Mouse (Mus musculus) heart, adult 18-20 months (tissue): ENCODE measurements around the gene Vmn2r19. TPM values are rescaled to one million over a fixed set of nuclear protein-coding genes. Genes with fewer than 3 reads are reported as not detected.

Experiments
- total RNA-seq, 2 experiments: library from RNA; stranded (reverse); gene quantifications; 2 replicates each; pipeline ENCODE4 v1.2.3; 2021

Gene Vmn2r19
- total RNA-seq, 2 experiments from 2014 or later: not detected

Other genes with a start within 250 kb of the Vmn2r19 start
- 1 to 10 TPM; 1.3 to 1.5 TPM for gene Clec4a2, start 201.9 kb upstream of the Vmn2r19 start, total RNA-seq
- not detected for gene Clec4b2, start 135.4 kb upstream of the Vmn2r19 start, total RNA-seq
- gene Clec4n, start 78.5 kb upstream of the Vmn2r19 start, total RNA-seq: under 1 TPM; 0.35 to 0.85 TPM
- under 1 TPM; 0.35 to 0.41 TPM for gene Clec4d, start 46.2 kb upstream of the Vmn2r19 start, total RNA-seq
- gene Clec4e, start 18.5 kb upstream of the Vmn2r19 start, total RNA-seq: under 1 TPM; 0.37 to 0.41 TPM
- not detected for gene Vmn2r20, start 109.8 kb downstream of the Vmn2r19 start, total RNA-seq
- not detected for gene Vmn2r21, start 225.1 kb downstream of the Vmn2r19 start, total RNA-seq